Mouse (Mus musculus) brain, embryonic 14.5 days (tissue): ENCODE results near the gene Smo.

Experiments used
- CTCF ChIP-seq: fragments of 200-500 bp; IDR thresholded peaks from 2 replicates; pipeline ENCODE4 v1.5.1; 2012; ENCODE audit warnings: inconsistent platforms, mild to moderate bottlenecking, moderate library complexity, borderline replicate concordance; ENCODE audit not compliant: insufficient read depth, insufficient read length; ENCODE audit errors: extremely low read depth
- POLR2A ChIP-seq: fragments of 200-500 bp; IDR thresholded peaks from 2 replicates; pipeline ENCODE4 v1.6.1; 2012; ENCODE audit warnings: mild to moderate bottlenecking, inconsistent platforms, borderline replicate concordance; ENCODE audit not compliant: poor library complexity, insufficient read depth, insufficient read length, severe bottlenecking; ENCODE audit errors: extremely low read depth

DNA sequence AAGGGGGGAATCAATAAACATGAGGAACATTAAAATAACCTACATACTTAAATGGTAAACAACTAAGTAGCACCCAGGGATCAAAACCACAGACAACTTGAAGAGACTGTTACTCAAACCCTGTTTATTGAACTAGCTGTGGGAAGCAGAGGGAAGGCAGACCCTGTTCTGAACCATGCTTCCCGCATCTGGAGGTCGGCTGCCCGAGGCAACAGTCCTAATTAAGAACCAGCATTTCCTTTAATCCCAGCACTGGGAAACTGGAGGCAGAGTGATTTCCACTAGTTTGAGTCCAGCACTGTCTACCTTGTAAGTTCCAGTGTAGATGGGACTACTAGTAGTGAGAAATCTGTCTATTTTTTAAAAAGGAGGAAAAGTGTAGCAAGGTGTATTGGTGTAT is 24.0 kb upstream of the Smo start:
- no peak for TF ChIP-seq POLR2A
- TF ChIP-seq CTCF = no peak
